Mouse (Mus musculus): ENCODE measurements around the gene Mdh1b.

- TF ChIP-seq POLR2A (IDR thresholded peaks at IDR 0.05; ENCODE audit: borderline replicate concordance, extremely low read depth, insufficient read depth, insufficient read length, poor library complexity, severe bottlenecking) (no peak), CTCF (IDR thresholded peaks at IDR 0.05; ENCODE audit: borderline replicate concordance, extremely low read depth, insufficient read depth, insufficient read length) (no peak)
Observed at GRCm38 (mm10) chr1:63666089-63666488, 64.0 kb downstream of the Mdh1b start.

Data from brain, embryonic 14.5 days (tissue).